Mouse (Mus musculus): Measurements from ENCODE around the gene Olfr1192-ps1. TPM values are rescaled to one million over a fixed set of nuclear protein-coding genes. Genes with fewer than 3 reads are reported as not detected.

Olfr1192-ps1 gene
- 0.12 TPM for polyA plus RNA-seq (2017; shearing (Covaris generic))

GRCm38 (mm10) chr2:88648209-88648608 is at the start of gene Olfr1192-ps1:
Olfr1192-ps1 (plus strand) TSS chr2:88648509.

GRCm38 (mm10) chr2:88640242-88640641 is 8.1 kb upstream of the Olfr1192-ps1 start, which contains the start of gene Olfr1191-ps1:
Olfr1191-ps1 (plus strand) TSS chr2:88640542.

GRCm38 (mm10) chr2:88675328-88675727 is 27.0 kb downstream of the Olfr1192-ps1 start, which contains the start of gene Olfr1193:
Olfr1193 (plus strand) TSS chr2:88675628.

GRCm38 (mm10) chr2:88689087-88689486 is 40.8 kb downstream of the Olfr1192-ps1 start, which contains the start of gene Olfr1195:
Olfr1195 (minus strand) TSS chr2:88689187.

GRCm38 (mm10) chr2:88704497-88704896 is 56.2 kb downstream of the Olfr1192-ps1 start, which contains the start of gene Olfr1196:
Olfr1196 (minus strand) TSS chr2:88704597.

Other genes with a start within 250 kb of the Olfr1192-ps1 start
- not detected for gene Olfr1179, start 242.1 kb upstream of the Olfr1192-ps1 start, polyA plus RNA-seq (2017; shearing (Covaris generic))
- gene Olfr1180, start 229.4 kb upstream of the Olfr1192-ps1 start, polyA plus RNA-seq (2017; shearing (Covaris generic)): not detected
- not detected for gene Olfr1181, start 222.3 kb upstream of the Olfr1192-ps1 start, polyA plus RNA-seq (2017; shearing (Covaris generic))
- gene Gm13757, start 199.4 kb upstream of the Olfr1192-ps1 start, polyA plus RNA-seq (2017; shearing (Covaris generic)): not detected
- not detected for gene Olfr1183, start 193.6 kb upstream of the Olfr1192-ps1 start, polyA plus RNA-seq (2017; shearing (Covaris generic))
- 0.37 TPM for gene Olfr1184, start 164.9 kb upstream of the Olfr1192-ps1 start, polyA plus RNA-seq (2017; shearing (Covaris generic))
- not detected for gene Olfr1185-ps1, start 155.2 kb upstream of the Olfr1192-ps1 start, polyA plus RNA-seq (2017; shearing (Covaris generic))
- not detected for gene Olfr1186, start 130.0 kb upstream of the Olfr1192-ps1 start, polyA plus RNA-seq (2017; shearing (Covaris generic))
- not detected for gene Olfr1188, start 91.6 kb upstream of the Olfr1192-ps1 start, polyA plus RNA-seq (2017; shearing (Covaris generic))
- gene Olfr1189, start 62.1 kb upstream of the Olfr1192-ps1 start, polyA plus RNA-seq (2017; shearing (Covaris generic)): not detected
- not detected for gene Olfr1191-ps1, start 8.0 kb upstream of the Olfr1192-ps1 start, polyA plus RNA-seq (2017; shearing (Covaris generic))
- not detected for gene Olfr1193, start 27.1 kb downstream of the Olfr1192-ps1 start, polyA plus RNA-seq (2017; shearing (Covaris generic))
- not detected for gene Olfr1195, start 40.7 kb downstream of the Olfr1192-ps1 start, polyA plus RNA-seq (2017; shearing (Covaris generic))
- gene Olfr1196, start 56.1 kb downstream of the Olfr1192-ps1 start, polyA plus RNA-seq (2017; shearing (Covaris generic)): not detected
- gene Olfr1197, start 83.9 kb downstream of the Olfr1192-ps1 start, polyA plus RNA-seq (2017; shearing (Covaris generic)): not detected
- gene Olfr1198, start 102.9 kb downstream of the Olfr1192-ps1 start, polyA plus RNA-seq (2017; shearing (Covaris generic)): not detected
- gene Olfr1199, start 112.0 kb downstream of the Olfr1192-ps1 start, polyA plus RNA-seq (2017; shearing (Covaris generic)): not detected
- gene Olfr1200, start 122.0 kb downstream of the Olfr1192-ps1 start, polyA plus RNA-seq (2017; shearing (Covaris generic)): not detected
- gene Olfr1201, start 144.5 kb downstream of the Olfr1192-ps1 start, polyA plus RNA-seq (2017; shearing (Covaris generic)): not detected
- 0.19 TPM for gene Olfr1202, start 166.0 kb downstream of the Olfr1192-ps1 start, polyA plus RNA-seq (2017; shearing (Covaris generic))
- not detected for gene Olfr1205, start 181.2 kb downstream of the Olfr1192-ps1 start, polyA plus RNA-seq (2017; shearing (Covaris generic))
- gene Olfr1204, start 200.8 kb downstream of the Olfr1192-ps1 start, polyA plus RNA-seq (2017; shearing (Covaris generic)): not detected
- 0.24 TPM for gene Olfr1206, start 214.7 kb downstream of the Olfr1192-ps1 start, polyA plus RNA-seq (2017; shearing (Covaris generic))